Mouse (Mus musculus) naive thymus-derived CD4-positive, alpha-beta T cell, adult 2 months (primary cell): ENCODE measurements around the gene Rictor.
"Not testable (repeated sequence)": the region's sequence is repeated elsewhere in the genome, so short reads cannot be mapped to it uniquely, and the experiment has no call there.

Experiments
- DNase-seq: peaks from one replicate; pipeline ENCODE4 v3.0.0-alpha.2; 2011; ENCODE audit warnings: low read depth

Rictor gene

GRCm38 (mm10) chr15:6733076-6733475 lies 24.9 kb downstream of the Rictor start:
- no peak for DNase-seq

GRCm38 (mm10) chr15:6739180-6739579 lies 31.0 kb downstream of the Rictor start:
- no peak for DNase-seq

DNA sequence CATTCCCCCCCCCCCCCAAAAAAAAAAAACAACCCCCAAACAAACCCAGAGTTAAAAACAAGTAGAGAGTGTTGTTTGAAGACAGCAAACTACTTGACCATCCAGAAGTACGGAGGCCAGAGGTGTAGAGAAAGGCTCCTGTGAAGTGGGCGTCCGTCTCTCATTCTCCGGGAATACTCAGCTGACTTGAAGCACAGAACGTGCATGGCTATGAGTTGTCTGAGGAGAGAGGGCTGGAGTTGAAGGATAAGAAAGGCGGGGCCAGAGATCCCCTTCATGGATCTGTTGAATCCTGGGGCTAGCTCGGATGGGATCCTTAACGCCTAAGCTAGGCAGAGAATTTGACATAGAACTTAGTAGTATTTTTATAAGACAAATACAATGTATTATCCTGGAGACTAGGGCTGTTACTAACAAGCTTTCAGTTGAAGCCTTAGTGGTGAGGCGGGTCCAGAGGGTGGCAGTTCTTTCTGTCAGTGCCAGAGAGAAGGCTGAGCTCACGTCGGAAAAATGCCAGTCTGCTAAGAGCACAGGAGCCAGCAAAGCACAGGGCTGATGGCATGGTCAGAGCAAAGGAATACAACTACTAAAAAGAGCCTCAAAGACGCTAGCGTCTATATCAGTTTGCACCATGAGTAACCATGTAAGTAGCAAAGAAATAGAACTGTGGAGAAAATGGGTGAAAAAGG lies 34.3 kb downstream of the Rictor start:
- DNase-seq, result no peak

DNA sequence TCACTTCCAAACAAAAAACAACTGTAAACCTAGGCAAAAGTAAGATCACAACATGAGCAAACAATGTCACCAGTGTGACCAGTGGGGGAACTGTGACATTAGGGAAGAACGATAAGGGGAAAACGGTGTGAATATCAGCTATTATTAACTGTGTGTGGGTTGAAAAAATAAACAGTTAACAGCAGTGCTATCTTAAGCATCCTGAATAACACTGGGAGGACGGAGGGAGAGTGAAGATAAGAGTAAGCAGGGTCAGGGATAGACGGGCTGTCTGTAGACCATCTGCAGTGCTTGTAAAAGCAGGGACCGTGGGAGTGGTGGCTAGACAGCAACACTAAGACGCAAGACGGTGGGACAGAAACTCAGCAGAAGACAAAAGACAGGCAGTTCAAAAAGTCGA lies 35.5 kb downstream of the Rictor start:
- no peak for DNase-seq

DNA sequence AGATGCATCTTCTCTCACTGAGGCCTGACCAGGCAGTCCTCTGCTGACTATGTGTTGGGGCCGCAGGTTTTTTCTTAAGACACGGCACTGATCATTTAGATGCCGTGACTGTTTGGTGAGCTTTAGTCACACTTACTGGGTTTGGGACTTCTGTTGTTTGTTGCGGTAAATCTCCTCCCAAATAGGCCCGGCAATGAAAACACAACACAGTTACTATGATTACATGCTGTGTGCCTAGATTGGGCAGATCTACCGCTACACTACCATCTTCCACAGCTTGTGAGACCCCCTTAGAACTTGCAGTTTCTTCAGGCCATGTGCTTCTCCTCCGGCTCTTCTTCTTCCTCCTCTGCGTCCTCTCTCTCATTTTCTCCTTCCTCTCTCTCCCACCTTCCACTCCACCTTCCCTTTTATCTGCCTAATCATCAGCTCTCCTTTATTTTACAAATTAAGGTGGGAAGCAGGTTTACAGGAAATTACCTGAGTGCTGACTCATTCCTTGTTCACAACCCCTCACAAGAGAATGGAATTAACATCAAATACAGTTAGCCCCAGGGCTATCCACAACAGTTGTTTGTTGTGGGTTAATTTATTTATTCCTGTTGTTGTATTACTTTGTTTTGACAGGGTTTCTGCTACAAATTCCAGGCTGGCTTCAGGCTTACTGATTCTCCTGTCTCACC lies 38.3 kb downstream of the Rictor start:
- not testable (repeated sequence) for DNase-seq

DNA sequence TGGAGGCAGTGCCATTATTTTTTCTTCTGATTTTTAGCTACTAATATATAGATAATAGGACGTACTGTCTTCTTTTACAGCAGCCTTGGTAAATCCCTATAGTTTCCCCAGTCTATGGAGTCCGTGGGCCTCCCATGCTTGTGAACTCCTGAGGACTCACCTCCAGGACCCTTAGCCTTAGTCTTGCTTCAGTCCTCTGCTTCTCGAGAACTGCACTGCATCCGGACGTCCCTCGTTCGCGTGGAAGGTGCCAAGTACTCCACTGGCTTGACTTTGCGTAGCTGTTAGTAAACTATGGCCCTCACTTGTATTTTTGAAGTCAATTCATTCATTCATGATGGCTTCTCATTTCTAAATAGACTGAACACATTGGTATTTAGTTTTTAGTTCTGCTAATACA lies 38.8 kb downstream of the Rictor start:
- DNase-seq, result no peak

- DNase-seq, result no peak
These were observed 46.2 kb downstream of the Rictor start for GRCm38 (mm10) chr15:6754400-6754799.

- DNase-seq, result no peak
These were observed 64.1 kb downstream of the Rictor start for GRCm38 (mm10) chr15:6772265-6772664.

DNA sequence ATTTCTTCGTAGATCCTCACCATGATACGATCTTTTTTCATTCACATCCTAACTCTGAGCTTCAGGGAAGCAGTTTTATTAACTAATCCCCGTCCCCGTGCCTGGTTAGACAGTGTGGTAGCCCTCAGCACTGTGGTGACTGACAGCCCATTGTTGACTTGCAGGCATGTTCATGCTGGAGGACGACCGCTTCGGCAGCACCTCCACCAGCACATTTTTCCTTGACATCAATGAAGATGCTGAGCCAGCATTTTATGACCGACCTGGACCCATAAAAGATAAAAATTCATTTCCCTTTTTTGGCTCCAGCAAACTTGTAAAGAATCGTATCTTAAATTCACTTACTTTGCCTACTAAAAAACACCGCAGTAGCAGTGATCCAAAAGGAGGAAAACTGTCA lies 78.0 kb downstream of the Rictor start:
- no peak for DNase-seq

- DNase-seq, result no peak
These were observed 79.1 kb downstream of the Rictor start for GRCm38 (mm10) chr15:6787236-6787635.

DNA sequence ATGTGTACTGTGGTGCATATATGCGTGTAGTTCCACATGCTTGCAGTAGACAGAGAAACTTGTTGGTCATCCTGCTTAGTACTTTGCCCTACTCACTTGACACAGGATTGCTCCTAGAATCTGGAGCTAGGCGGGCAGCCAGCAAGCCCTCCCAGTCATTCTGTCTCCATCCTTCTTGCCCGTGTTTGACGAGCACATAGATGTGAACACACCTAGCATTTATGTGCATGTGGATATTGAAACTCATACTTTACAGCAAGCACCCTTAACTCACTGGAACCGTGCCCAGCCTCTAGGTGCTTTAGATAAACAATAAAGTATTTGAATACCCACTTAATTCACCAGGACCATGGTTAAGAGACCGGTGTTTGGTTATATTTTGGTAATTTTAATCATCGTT lies 81.8 kb downstream of the Rictor start:
- no peak for DNase-seq

DNA sequence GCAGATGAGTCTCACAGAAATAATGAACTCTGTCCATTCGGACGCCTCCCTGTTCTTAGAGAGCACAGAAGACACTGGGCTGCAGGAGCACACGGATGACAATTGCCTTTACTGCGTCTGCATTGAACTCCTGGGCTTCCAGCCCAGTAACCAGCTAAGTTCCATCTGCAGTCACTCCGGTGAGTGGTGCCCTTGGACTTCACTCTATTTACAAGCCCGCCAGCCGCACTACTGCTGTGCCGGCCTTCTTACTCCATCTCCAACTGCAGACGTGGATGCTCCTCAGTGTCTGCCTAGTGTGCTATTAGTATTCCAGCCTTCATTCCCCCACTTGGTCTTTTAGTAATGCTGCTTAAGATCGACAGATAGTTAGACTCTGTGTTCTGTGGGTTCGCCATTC lies 83.5 kb downstream of the Rictor start:
- DNase-seq, result no peak

GRCm38 (mm10) chr15:6792846-6793245 lies 84.7 kb downstream of the Rictor start:
- no peak for DNase-seq

- not testable (repeated sequence) for DNase-seq
These were observed 93.0 kb downstream of the Rictor start for GRCm38 (mm10) chr15:6801212-6801611.

DNA sequence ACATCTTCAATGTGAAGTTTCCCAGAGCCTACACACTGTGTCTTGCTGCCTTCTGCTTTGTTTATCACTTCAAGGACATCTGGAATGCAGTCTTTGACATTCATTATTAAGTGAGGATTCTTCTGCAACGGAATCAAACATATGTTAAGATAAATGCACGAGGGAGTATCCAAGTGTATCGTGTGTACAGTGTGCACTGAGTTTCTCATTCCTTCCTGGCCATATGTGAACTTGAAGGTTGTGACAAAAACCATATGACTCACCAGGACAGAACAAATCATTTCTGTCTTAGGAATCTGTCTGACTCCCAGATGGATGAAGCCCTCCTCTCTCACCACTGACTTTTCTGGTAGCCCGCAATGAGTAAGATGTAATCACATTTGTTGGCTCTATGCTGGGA lies 107.6 kb downstream of the Rictor start:
- DNase-seq, result no peak

DNA sequence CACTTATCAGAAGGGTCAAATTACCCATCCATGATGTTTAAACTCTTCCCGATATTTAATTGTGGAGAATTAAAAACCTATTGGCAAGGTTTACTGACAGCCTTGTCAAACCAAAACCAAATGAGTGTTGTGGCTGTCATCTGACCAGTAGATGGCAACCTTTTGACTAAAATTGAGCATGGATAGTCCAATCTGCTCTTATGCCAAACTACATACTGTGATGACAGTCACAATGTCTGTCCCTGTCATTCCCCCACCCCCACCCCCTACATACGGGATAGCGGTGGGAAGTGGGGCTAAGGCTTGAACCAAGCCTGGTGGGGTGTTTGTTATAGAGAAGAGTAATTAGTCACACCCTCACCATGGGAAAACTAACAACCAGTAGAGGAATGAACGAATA lies 132.0 kb downstream of the Rictor start:
- DNase-seq, result peak; percentile 2

- DNase-seq, result no peak
These were observed 141.7 kb downstream of the Rictor start for GRCm38 (mm10) chr15:6849851-6850250.
